Mouse (Mus musculus) ES-Bruce4 (cell line): Measurements from ENCODE around the gene Gja5. TPM values are rescaled to one million over a fixed set of nuclear protein-coding genes. Genes with fewer than 3 reads are reported as not detected.

Experiments
- H3K27ac ChIP-seq: 2 replicates; pipeline ENCODE4 v1.5.1; 2012; ENCODE audit warnings: low read length, inconsistent platforms; ENCODE audit not compliant: insufficient read depth
- H3K27me3 ChIP-seq: 2 replicates; pipeline ENCODE4 v1.6.1; 2012; ENCODE audit warnings: mild to moderate bottlenecking, low read length, inconsistent platforms; ENCODE audit not compliant: control insufficient read depth, poor library complexity, insufficient read depth, severe bottlenecking
- H3K36me3 ChIP-seq: 2 replicates; pipeline ENCODE4 v1.6.1; 2012; ENCODE audit warnings: inconsistent platforms, mild to moderate bottlenecking, low read length, moderate library complexity; ENCODE audit not compliant: control insufficient read depth, poor library complexity, insufficient read depth, severe bottlenecking
- H3K4me1 ChIP-seq: one replicate; pipeline ENCODE4 v1.8.1; 2011; ENCODE audit warnings: low read length; ENCODE audit not compliant: control insufficient read depth, insufficient read depth
- H3K4me3 ChIP-seq: 2 replicates; pipeline ENCODE4 v1.5.1; 2011; ENCODE audit warnings: low read depth, mild to moderate bottlenecking, low read length
- H3K9ac ChIP-seq: 2 replicates; pipeline ENCODE4 v1.6.1; 2012; ENCODE audit warnings: low read depth, mild to moderate bottlenecking, inconsistent platforms; ENCODE audit not compliant: poor library complexity, severe bottlenecking
- H3K9me3 ChIP-seq: replicated peaks from 2 replicates; pipeline ENCODE4 v1.6.1; 2012; ENCODE audit warnings: mild to moderate bottlenecking, low read length, inconsistent platforms; ENCODE audit not compliant: control insufficient read depth, poor library complexity, insufficient read depth, severe bottlenecking
- CTCF ChIP-seq: IDR thresholded peaks from one replicate; pipeline ENCODE4 v1.8.1; 2011; ENCODE audit warnings: low read depth, low read length
- EP300 ChIP-seq: IDR thresholded peaks from 2 replicates; pipeline ENCODE4 v1.6.1; 2011; ENCODE audit warnings: low read depth, low read length; ENCODE audit not compliant: insufficient read depth
- POLR2A ChIP-seq: IDR thresholded peaks from one replicate; pipeline ENCODE4 v1.8.1; 2011; ENCODE audit warnings: low read length; ENCODE audit not compliant: insufficient read depth
- polyA plus RNA-seq: library from polyadenylated mRNA; stranded (reverse); fragments of >200 nt; gene quantifications from 2 replicates; pipeline ENCODE4 v1.2.4, GENCODE M21; 2011; ENCODE audit warnings: low read depth; ENCODE audit not compliant: missing spikeins, insufficient read depth, insufficient read length

Gene Gja5
- polyA plus RNA-seq, 1 experiment: not detected

- no peaks in the 10 kb centered on the region for H3K4me1 ChIP-seq
- H3K4me3 ChIP-seq: no peak overlapping the region
- H3K27ac ChIP-seq: no peak overlapping the region
- H3K27me3 ChIP-seq: no peaks in the 10 kb centered on the region
- no peak overlapping the region for H3K9ac ChIP-seq
- H3K9me3 ChIP-seq: no peaks in the 10 kb centered on the region
- peaks cover 20% of the 10 kb centered on the region for H3K36me3 ChIP-seq
- TF ChIP-seq EP300 (no peak), CTCF (no peak), POLR2A (no peak)
These were observed 34.2 kb upstream of the Gja5 start for GRCm38 (mm10) chr3:96870270-96870669.

DNA sequence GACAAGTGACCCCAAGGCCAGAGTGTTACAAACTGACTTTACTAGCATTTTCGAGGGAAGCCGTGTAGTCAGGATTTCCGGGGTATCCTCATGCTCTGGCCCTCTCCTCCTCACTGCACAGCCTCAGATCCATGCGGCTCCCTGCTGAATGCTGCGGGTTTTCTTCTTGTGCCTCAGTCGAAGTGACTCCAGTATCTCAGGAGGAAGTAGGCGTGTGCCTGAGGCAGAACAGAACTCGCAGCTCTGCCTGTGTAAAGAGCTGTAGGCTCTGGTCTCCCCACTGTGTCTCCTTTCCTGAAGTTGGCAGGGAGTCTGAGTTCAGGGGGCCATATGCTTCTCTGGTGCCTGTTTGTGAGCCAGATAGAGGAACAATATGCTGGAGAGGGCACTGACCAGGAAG lies 33.4 kb upstream of the Gja5 start:
- Histone ChIP-seq H3K4me3 (no peak overlapping the region), H3K27me3 (no peaks in the 10 kb centered on the region), H3K36me3 (peaks cover 23% of the 10 kb centered on the region), H3K9me3 (no peaks in the 10 kb centered on the region), H3K4me1 (no peaks in the 10 kb centered on the region), H3K27ac (no peak overlapping the region), H3K9ac (no peak overlapping the region)
- no peak for TF ChIP-seq CTCF
- no peak for TF ChIP-seq EP300

DNA sequence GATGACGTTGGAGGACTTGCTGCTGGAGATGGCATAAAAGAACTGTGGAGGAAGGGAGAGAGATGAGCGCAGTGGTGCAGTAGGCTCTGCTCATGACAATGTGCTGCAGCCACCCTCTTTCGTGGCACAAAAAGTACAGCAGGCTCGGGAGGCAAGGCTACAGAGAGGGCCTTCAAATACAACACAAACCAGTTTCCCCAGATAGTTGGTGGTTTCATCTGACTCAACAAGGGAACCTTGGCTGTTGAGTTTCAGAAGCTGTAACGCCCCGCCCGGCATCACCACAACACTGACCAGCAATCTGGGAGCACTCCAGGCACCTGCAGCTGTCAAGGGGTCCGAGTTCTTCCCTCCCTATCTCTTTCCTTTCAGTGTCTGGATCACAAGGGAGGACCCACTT lies 32.0 kb upstream of the Gja5 start:
- no peaks in the 10 kb centered on the region for H3K4me1 ChIP-seq
- no peak overlapping the region for H3K4me3 ChIP-seq
- H3K27me3 ChIP-seq: no peaks in the 10 kb centered on the region
- no peak for TF ChIP-seq EP300
- no peak for TF ChIP-seq POLR2A
- TF ChIP-seq CTCF: no peak
- no peaks in the 10 kb centered on the region for H3K9me3 ChIP-seq
- H3K9ac ChIP-seq: no peak overlapping the region
- H3K27ac ChIP-seq: no peak overlapping the region
- peaks cover 23% of the 10 kb centered on the region for H3K36me3 ChIP-seq

DNA sequence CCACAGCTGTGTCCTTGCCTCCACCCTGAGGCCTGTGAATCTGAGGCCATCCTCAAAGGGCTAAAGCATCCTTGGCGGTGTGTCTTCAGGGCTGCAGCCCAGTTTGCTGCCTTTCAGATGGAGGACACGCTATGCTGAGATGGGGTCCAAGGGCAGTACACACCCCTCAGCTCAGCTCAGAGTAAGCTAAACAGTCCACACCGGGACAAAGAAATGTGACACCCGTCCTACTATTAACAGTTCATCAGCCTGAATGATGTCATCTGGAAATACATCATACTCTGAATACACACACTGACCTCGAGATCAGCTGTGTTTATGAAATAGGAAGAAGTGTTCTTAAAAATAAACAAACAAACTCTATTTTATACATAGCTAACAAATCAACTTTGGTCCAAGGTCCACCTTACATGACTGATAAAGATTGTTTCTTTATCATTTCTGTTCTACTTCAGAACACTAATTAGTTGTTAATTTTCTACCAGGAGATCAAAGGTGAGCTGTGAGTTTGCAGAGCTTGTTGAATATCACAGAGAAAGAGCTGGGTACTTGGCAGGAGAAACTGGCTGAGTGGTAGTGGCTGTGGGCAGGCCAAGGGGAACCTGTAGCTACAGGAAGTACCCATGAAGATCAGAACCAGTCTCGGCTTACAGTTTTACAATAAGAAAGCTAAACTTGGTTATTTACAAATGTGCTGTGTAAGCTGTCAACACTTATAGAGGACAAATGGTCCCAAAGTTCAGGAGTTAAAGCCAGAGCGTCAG lies 29.5 kb upstream of the Gja5 start:
- H3K9ac ChIP-seq: no peak overlapping the region
- TF ChIP-seq POLR2A (no peak), CTCF (no peak), EP300 (no peak)
- H3K4me1 ChIP-seq: no peaks in the 10 kb centered on the region
- peaks cover 23% of the 10 kb centered on the region for H3K36me3 ChIP-seq
- no peaks in the 10 kb centered on the region for H3K9me3 ChIP-seq
- H3K27me3 ChIP-seq: no peaks in the 10 kb centered on the region
- H3K27ac ChIP-seq: no peak overlapping the region
- H3K4me3 ChIP-seq: no peak overlapping the region

GRCm38 (mm10) chr3:96879536-96879935 lies 25.0 kb upstream of the Gja5 start:
- no peak overlapping the region for H3K27ac ChIP-seq
- H3K4me3 ChIP-seq: no peak overlapping the region
- TF ChIP-seq CTCF: no peak
- TF ChIP-seq EP300: no peak
- H3K9ac ChIP-seq: no peak overlapping the region
- H3K36me3 ChIP-seq: peaks cover 14% of the 10 kb centered on the region; the same call in 1 of the 2 replicates
- H3K9me3 ChIP-seq: no peaks in the 10 kb centered on the region
- no peaks in the 10 kb centered on the region for H3K27me3 ChIP-seq
- H3K4me1 ChIP-seq: no peaks in the 10 kb centered on the region

- H3K27me3 ChIP-seq: no peaks in the 10 kb centered on the region
- H3K36me3 ChIP-seq: peaks cover 12% of the 10 kb centered on the region; the same call in 1 of the 2 replicates
- TF ChIP-seq EP300 (no peak), POLR2A (no peak), CTCF (no peak)
- no peak overlapping the region for H3K9ac ChIP-seq
- H3K4me1 ChIP-seq: no peaks in the 10 kb centered on the region
- H3K27ac ChIP-seq: no peak overlapping the region
- H3K9me3 ChIP-seq: no peaks in the 10 kb centered on the region
- H3K4me3 ChIP-seq: no peak overlapping the region
These were observed 24.1 kb upstream of the Gja5 start for GRCm38 (mm10) chr3:96880385-96880784.
